Mouse (Mus musculus): ENCODE results near the gene Adgre5. TPM values are rescaled to one million over a fixed set of nuclear protein-coding genes. Genes with fewer than 3 reads are reported as not detected.
A peak's percentile ranks its signal among the peaks of the same experiment; 100 is the strongest.

Gene Adgre5
- 40.2 and 41.4 TPM in 2 replicates for polyA plus RNA-seq (2014; fragmentation: Nextera tagmentation; extraction: Ambion mirVana)

GRCm38 (mm10) chr8:83740976-83741741, at the start of gene Adgre5:
Gene Adgre5 (minus strand): TSS chr8:83741326.
- peak; percentile 78 for DNase-seq (ENCODE audit: low spot score)

GRCm38 (mm10) chr8:83789826-83790225, 48.7 kb upstream of the Adgre5 start:
- no peak overlapping the region for H3K9ac ChIP-seq (ENCODE audit: low read length)
- WGBS: 75% methylated on average over 4 of the region's 4 CpGs
- 0 out of 2 replicates have a peak, but pooled peaks cover 4% of the 10 kb centered on the region for H3K4me1 ChIP-seq (replicated peaks; ENCODE audit: control insufficient read depth, insufficient read depth, low read length)
- 0 out of 2 replicates have a peak, but pooled peaks cover 2% of the 10 kb centered on the region for H3K27me3 ChIP-seq (replicated peaks; ENCODE audit: control insufficient read depth, insufficient read depth, low read length)
- no peak overlapping the region for H3K4me3 ChIP-seq (ENCODE audit: low read depth, low read length)
- no peak for ATAC-seq (replicated peaks; ENCODE audit: low FRiP score, low TSS enrichment, low read depth)
- H3K27ac ChIP-seq (ENCODE audit: low read depth): no peak overlapping the region
- DNase-seq (ENCODE audit: low spot score): no peak
- H3K9me3 ChIP-seq (ENCODE audit: control insufficient read depth, low read length): no peaks in the 10 kb centered on the region
- H3K36me3 ChIP-seq (ENCODE audit: control insufficient read depth, insufficient read depth, low read length): no peaks in the 10 kb centered on the region
- no peak overlapping the region for H3K4me2 ChIP-seq (ENCODE audit: low read length)

More at GRCm38 (mm10) chr8:83740976-83741741, at the start of gene Adgre5:
- Histone ChIP-seq H3K4me2 (ENCODE audit: low read length) (peak within 1 kb of the TSS; percentile 56), H3K9ac (ENCODE audit: low read length) (peak within 1 kb of the TSS; percentile 49), H3K4me1 (replicated peaks; ENCODE audit: control insufficient read depth, insufficient read depth, low read length) (peaks cover 34% of the 10 kb centered on the region), H3K27ac (ENCODE audit: low read depth) (peak within 1 kb of the TSS; percentile 70), H3K27me3 (replicated peaks; ENCODE audit: control insufficient read depth, insufficient read depth, low read length) (no peaks in the 10 kb centered on the region), H3K9me3 (ENCODE audit: control insufficient read depth, low read length) (no peaks in the 10 kb centered on the region), H3K4me3 (ENCODE audit: low read depth, low read length) (peak within 1 kb of the TSS; percentile 38), H3K36me3 (ENCODE audit: control insufficient read depth, insufficient read depth, low read length) (no peaks in the 10 kb centered on the region)
- 2% methylated on average over 49 of the region's 56 CpGs for WGBS
- ATAC-seq (replicated peaks; ENCODE audit: low FRiP score, low TSS enrichment, low read depth): peak; percentile 62

- no peaks in the 10 kb centered on the region for H3K36me3 ChIP-seq (ENCODE audit: control insufficient read depth, insufficient read depth, low read length)
- no peak overlapping the region for H3K4me2 ChIP-seq (ENCODE audit: low read length)
- H3K4me1 ChIP-seq (replicated peaks; ENCODE audit: control insufficient read depth, insufficient read depth, low read length): peaks cover 9% of the 10 kb centered on the region; the same call in 1 of the 2 replicates
- no peak overlapping the region for H3K9ac ChIP-seq (ENCODE audit: low read length)
- WGBS: 38% methylated on average over 10 of the region's 10 CpGs
- no peak for ATAC-seq (replicated peaks; ENCODE audit: low FRiP score, low TSS enrichment, low read depth)
- H3K9me3 ChIP-seq (ENCODE audit: control insufficient read depth, low read length): no peaks in the 10 kb centered on the region
- DNase-seq (ENCODE audit: low spot score): no peak
- H3K4me3 ChIP-seq (ENCODE audit: low read depth, low read length): no peak overlapping the region
- H3K27ac ChIP-seq (ENCODE audit: low read depth): peak overlapping the region; percentile 57
- no peaks in the 10 kb centered on the region for H3K27me3 ChIP-seq (replicated peaks; ENCODE audit: control insufficient read depth, insufficient read depth, low read length)
Observed at GRCm38 (mm10) chr8:83785046-83785445, 43.9 kb upstream of the Adgre5 start.

GRCm38 (mm10) chr8:83782832-83783558, 41.9 kb upstream of the Adgre5 start:
- peak; percentile 87 for DNase-seq (ENCODE audit: low spot score)
- 16% methylated on average over 28 of the region's 28 CpGs for WGBS
- H3K4me2 ChIP-seq (ENCODE audit: low read length): peak overlapping the region; percentile 30

GRCm38 (mm10) chr8:83779610-83780009, 38.5 kb upstream of the Adgre5 start:
- Histone ChIP-seq H3K36me3 (ENCODE audit: control insufficient read depth, insufficient read depth, low read length) (no peaks in the 10 kb centered on the region), H3K27ac (ENCODE audit: low read depth) (no peak overlapping the region), H3K4me2 (ENCODE audit: low read length) (no peak overlapping the region), H3K9me3 (ENCODE audit: control insufficient read depth, low read length) (no peaks in the 10 kb centered on the region), H3K27me3 (replicated peaks; ENCODE audit: control insufficient read depth, insufficient read depth, low read length) (no peaks in the 10 kb centered on the region), H3K4me3 (ENCODE audit: low read depth, low read length) (no peak overlapping the region), H3K9ac (ENCODE audit: low read length) (no peak overlapping the region), H3K4me1 (replicated peaks; ENCODE audit: control insufficient read depth, insufficient read depth, low read length) (peaks cover 13% of the 10 kb centered on the region)
- WGBS: 41% methylated on average over 5 of the region's 5 CpGs
- DNase-seq (ENCODE audit: low spot score) (no peak), ATAC-seq (replicated peaks; ENCODE audit: low FRiP score, low TSS enrichment, low read depth) (no peak)

More at GRCm38 (mm10) chr8:83782832-83783558, 41.9 kb upstream of the Adgre5 start:
- Histone ChIP-seq H3K27me3 (replicated peaks; ENCODE audit: control insufficient read depth, insufficient read depth, low read length) (no peaks in the 10 kb centered on the region), H3K9me3 (ENCODE audit: control insufficient read depth, low read length) (no peaks in the 10 kb centered on the region), H3K4me1 (replicated peaks; ENCODE audit: control insufficient read depth, insufficient read depth, low read length) (peaks cover 17% of the 10 kb centered on the region), H3K36me3 (ENCODE audit: control insufficient read depth, insufficient read depth, low read length) (no peaks in the 10 kb centered on the region), H3K27ac (ENCODE audit: low read depth) (no peak overlapping the region), H3K4me3 (ENCODE audit: low read depth, low read length) (no peak overlapping the region), H3K9ac (ENCODE audit: low read length) (no peak overlapping the region)
- ATAC-seq (replicated peaks; ENCODE audit: low FRiP score, low TSS enrichment, low read depth): peak; percentile 58; the same call in 1 of the 2 replicates

- Histone ChIP-seq H3K36me3 (ENCODE audit: control insufficient read depth, insufficient read depth, low read length) (no peaks in the 10 kb centered on the region), H3K9me3 (ENCODE audit: control insufficient read depth, low read length) (no peaks in the 10 kb centered on the region), H3K27ac (ENCODE audit: low read depth) (no peak overlapping the region), H3K4me1 (replicated peaks; ENCODE audit: control insufficient read depth, insufficient read depth, low read length) (peaks cover 10% of the 10 kb centered on the region), H3K4me2 (ENCODE audit: low read length) (no peak overlapping the region), H3K27me3 (replicated peaks; ENCODE audit: control insufficient read depth, insufficient read depth, low read length) (no peaks in the 10 kb centered on the region), H3K9ac (ENCODE audit: low read length) (no peak overlapping the region), H3K4me3 (ENCODE audit: low read depth, low read length) (no peak overlapping the region)
- DNase-seq (ENCODE audit: low spot score) (no peak), ATAC-seq (replicated peaks; ENCODE audit: low FRiP score, low TSS enrichment, low read depth) (no peak)
- WGBS: 86% methylated on average over 3 of the region's 3 CpGs
Observed at GRCm38 (mm10) chr8:83778051-83778450, 36.9 kb upstream of the Adgre5 start.

GRCm38 (mm10) chr8:83776632-83777031, 35.5 kb upstream of the Adgre5 start:
- H3K4me3 ChIP-seq (ENCODE audit: low read depth, low read length): no peak overlapping the region
- no peak overlapping the region for H3K9ac ChIP-seq (ENCODE audit: low read length)
- no peaks in the 10 kb centered on the region for H3K27me3 ChIP-seq (replicated peaks; ENCODE audit: control insufficient read depth, insufficient read depth, low read length)
- H3K36me3 ChIP-seq (ENCODE audit: control insufficient read depth, insufficient read depth, low read length): no peaks in the 10 kb centered on the region
- H3K4me1 ChIP-seq (replicated peaks; ENCODE audit: control insufficient read depth, insufficient read depth, low read length): peaks cover 11% of the 10 kb centered on the region
- 43% methylated on average over 4 of the region's 4 CpGs for WGBS
- no peaks in the 10 kb centered on the region for H3K9me3 ChIP-seq (ENCODE audit: control insufficient read depth, low read length)
- DNase-seq (ENCODE audit: low spot score) (no peak), ATAC-seq (replicated peaks; ENCODE audit: low FRiP score, low TSS enrichment, low read depth) (no peak)
- no peak overlapping the region for H3K4me2 ChIP-seq (ENCODE audit: low read length)
- H3K27ac ChIP-seq (ENCODE audit: low read depth): no peak overlapping the region

- Histone ChIP-seq H3K4me3 (ENCODE audit: low read depth, low read length) (no peak overlapping the region), H3K9me3 (ENCODE audit: control insufficient read depth, low read length) (no peaks in the 10 kb centered on the region), H3K36me3 (ENCODE audit: control insufficient read depth, insufficient read depth, low read length) (no peaks in the 10 kb centered on the region), H3K4me1 (replicated peaks; ENCODE audit: control insufficient read depth, insufficient read depth, low read length) (peaks cover 10% of the 10 kb centered on the region), H3K27ac (ENCODE audit: low read depth) (no peak overlapping the region), H3K27me3 (replicated peaks; ENCODE audit: control insufficient read depth, insufficient read depth, low read length) (no peaks in the 10 kb centered on the region), H3K4me2 (ENCODE audit: low read length) (no peak overlapping the region), H3K9ac (ENCODE audit: low read length) (no peak overlapping the region)
- ATAC-seq (replicated peaks; ENCODE audit: low FRiP score, low TSS enrichment, low read depth): no peak
- no peak for DNase-seq (ENCODE audit: low spot score)
- WGBS: 75% methylated on average over 2 of the region's 2 CpGs
Observed at GRCm38 (mm10) chr8:83774221-83774620, 33.1 kb upstream of the Adgre5 start.
